Mouse (Mus musculus): Measurements from ENCODE around the gene Chd9. TPM values are rescaled to one million over a fixed set of nuclear protein-coding genes. Genes with fewer than 3 reads are reported as not detected.
"Not testable (repeated sequence)": the region's sequence is repeated elsewhere in the genome, so short reads cannot be mapped to it uniquely, and the experiment has no call there.

Chd9 gene
- polyA plus RNA-seq, 1 experiment: not detected

DNA sequence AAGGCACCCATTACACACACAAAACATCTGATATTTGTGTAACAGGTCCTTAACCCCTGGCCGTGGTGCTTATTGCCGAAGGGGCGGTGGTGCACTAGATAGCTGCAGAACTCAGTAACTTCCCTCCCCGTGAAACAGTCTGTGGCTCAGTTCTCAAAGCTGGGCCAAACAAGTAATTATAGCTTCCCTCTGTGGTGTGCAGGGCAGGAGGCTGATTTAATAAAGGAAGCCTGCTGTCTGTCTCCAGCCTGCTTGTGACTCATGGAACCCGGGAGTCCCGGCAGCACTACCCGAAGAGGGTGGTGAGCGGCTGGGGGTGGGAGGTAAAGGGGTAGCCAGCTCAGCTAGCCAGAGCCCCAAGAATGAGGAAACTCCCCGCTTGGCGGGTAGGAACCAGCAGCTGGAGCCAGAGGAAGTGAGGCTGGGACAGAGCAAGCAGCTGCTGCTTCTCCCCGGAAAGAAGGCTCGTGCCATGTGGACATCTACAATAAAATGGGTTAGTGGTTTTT is 48.1 kb downstream of the Chd9 start:
- 3% methylated on average over 12 of the region's 12 CpGs for WGBS
- peak overlapping the region; percentile 70 for H3K27ac ChIP-seq (ENCODE audit: insufficient read depth, low read depth, low read length)
- no peak for TF ChIP-seq CTCF (IDR thresholded peaks at IDR 0.05; ENCODE audit: insufficient read depth, low read depth, low read length)
- TF ChIP-seq POLR2A (IDR thresholded peaks at IDR 0.05; ENCODE audit: insufficient read depth, low read depth, low read length): no peak
- peaks cover 21% of the 10 kb centered on the region for H3K4me1 ChIP-seq (ENCODE audit: control insufficient read depth, insufficient read depth, low read length)
- peak overlapping the region; percentile 49 for H3K4me3 ChIP-seq (ENCODE audit: insufficient read depth, low read depth, low read length)

DNA sequence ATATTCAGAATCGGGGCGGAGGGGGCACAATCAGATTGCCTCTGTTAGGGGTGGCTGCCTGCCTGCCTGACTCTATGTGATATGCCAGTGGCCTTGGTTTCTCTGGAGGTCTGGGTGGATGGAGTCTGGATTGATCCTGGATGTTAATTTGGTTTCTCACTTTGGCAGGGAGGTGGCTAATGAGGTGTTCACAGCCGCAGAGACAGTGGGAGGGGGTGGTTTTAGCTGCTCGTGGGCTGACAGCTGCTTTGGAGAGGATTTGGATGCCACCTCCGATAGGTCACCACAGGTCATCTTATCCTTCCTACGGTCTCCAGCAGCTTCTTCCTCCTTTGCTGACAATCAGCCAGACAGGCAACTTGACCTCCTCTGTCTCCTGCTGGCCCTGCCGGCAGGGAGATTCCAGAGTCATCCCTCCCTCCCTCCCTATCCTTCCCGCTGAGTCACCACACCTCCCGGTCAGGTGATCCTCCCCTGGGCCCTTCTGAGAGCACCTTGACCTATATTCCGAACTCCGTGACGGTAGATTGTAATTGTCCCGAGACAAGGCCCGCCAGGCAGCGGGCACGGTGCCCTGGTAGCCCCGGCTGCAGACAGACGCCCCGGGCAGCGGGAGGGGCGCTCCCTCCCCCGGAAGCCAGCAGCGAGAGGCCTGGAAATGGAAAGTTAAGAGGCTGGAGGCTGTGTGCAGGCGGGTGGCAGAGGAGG is 48.7 kb downstream of the Chd9 start:
- TF ChIP-seq POLR2A (IDR thresholded peaks at IDR 0.05; ENCODE audit: insufficient read depth, low read depth, low read length) (no peak; the same call in 1 of the 2 replicates), CTCF (IDR thresholded peaks at IDR 0.05; ENCODE audit: insufficient read depth, low read depth, low read length) (no peak)
- Histone ChIP-seq H3K27ac (ENCODE audit: insufficient read depth, low read depth, low read length) (peak overlapping the region; percentile 70), H3K4me1 (ENCODE audit: control insufficient read depth, insufficient read depth, low read length) (peaks cover 17% of the 10 kb centered on the region), H3K4me3 (ENCODE audit: insufficient read depth, low read depth, low read length) (peak overlapping the region; percentile 49)
- under 1% methylated on average over 24 of the region's 24 CpGs for WGBS

DNA sequence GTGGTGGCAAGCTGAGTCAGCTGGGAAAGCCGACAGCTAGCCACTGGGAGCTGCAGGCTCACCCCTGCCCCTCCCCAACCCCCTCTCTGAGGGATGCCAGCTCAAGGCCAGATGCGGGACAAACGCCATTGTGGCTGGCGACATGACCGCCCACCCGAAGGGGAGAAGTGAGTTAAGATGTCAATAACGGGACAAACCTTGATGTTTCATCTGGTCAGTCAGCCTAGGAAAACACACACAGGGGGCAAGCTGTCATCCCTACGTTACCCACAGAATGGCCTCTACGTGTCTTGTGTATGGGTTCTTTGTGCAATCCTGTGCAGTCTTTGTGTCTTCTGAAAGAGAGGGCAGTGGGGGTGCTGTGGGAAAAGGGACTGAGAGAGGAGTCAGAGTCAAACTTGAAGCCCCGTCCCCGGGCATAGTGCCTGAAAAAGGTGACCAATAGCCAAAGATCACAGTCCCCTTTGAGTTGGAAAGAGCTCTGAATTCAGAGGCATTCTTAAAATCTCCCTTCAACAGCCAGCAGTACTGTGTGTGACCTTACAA is 49.4 kb downstream of the Chd9 start:
- Histone ChIP-seq H3K4me3 (ENCODE audit: insufficient read depth, low read depth, low read length) (peak overlapping the region; percentile 49), H3K27ac (ENCODE audit: insufficient read depth, low read depth, low read length) (peak overlapping the region; percentile 58), H3K4me1 (ENCODE audit: control insufficient read depth, insufficient read depth, low read length) (peaks cover 17% of the 10 kb centered on the region)
- 7% methylated on average over 11 of the region's 11 CpGs for WGBS
- no peak for TF ChIP-seq CTCF (IDR thresholded peaks at IDR 0.05; ENCODE audit: insufficient read depth, low read depth, low read length)
- TF ChIP-seq POLR2A (IDR thresholded peaks at IDR 0.05; ENCODE audit: insufficient read depth, low read depth, low read length): 0 out of 2 replicates have a peak, but pooled peaks have one; percentile 10

DNA sequence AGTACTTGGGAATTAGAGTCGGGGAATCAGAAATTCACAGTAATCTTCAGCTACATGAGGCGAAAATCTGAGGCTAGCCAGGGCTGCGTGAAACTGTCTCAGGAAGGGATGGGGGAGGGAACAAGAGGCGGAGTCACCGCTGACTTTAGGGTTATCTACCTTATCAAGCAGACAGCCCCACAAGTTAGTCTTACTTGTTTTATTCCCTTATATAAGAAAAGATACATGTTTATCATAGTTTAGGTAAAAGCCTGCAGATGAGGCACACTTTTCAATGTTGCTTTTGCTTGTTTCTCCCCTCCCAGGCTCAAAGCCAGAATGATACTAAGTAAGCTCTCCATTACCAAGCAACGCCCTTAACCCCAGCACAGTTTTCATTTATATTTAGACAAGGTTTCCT is 50.4 kb downstream of the Chd9 start:
- TF ChIP-seq CTCF (IDR thresholded peaks at IDR 0.05; ENCODE audit: insufficient read depth, low read depth, low read length) (no peak), POLR2A (IDR thresholded peaks at IDR 0.05; ENCODE audit: insufficient read depth, low read depth, low read length) (no peak)
- Histone ChIP-seq H3K4me3 (ENCODE audit: insufficient read depth, low read depth, low read length) (no peak overlapping the region), H3K4me1 (ENCODE audit: control insufficient read depth, insufficient read depth, low read length) (peaks cover 17% of the 10 kb centered on the region), H3K27ac (ENCODE audit: insufficient read depth, low read depth, low read length) (no peak overlapping the region)
- 82% methylated on average over 6 of the region's 6 CpGs for WGBS

DNA sequence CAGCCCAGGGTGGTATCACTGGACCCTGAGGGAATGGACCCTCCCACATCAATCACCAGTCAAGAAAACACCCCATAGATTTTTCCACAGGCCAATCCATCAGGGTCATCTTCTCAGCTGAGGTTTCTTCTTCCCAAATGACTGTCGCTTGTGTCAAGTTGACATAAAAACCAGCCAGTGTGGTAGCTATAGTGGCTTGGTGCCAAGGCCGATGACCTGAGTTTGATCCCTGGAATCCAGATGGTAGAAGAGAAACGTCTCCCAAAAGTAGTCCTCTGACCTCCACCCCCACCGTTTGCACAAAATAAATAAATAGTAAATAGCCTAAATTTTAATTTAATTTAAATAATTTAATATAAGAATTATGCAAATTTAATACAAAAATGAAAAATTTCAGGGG is 51.9 kb downstream of the Chd9 start:
- no peak for TF ChIP-seq POLR2A (IDR thresholded peaks at IDR 0.05; ENCODE audit: insufficient read depth, low read depth, low read length)
- no peak for TF ChIP-seq CTCF (IDR thresholded peaks at IDR 0.05; ENCODE audit: insufficient read depth, low read depth, low read length)
- 85% methylated on average over 4 of the region's 4 CpGs for WGBS
- H3K4me3 ChIP-seq (ENCODE audit: insufficient read depth, low read depth, low read length): no peak overlapping the region
- H3K27ac ChIP-seq (ENCODE audit: insufficient read depth, low read depth, low read length): no peak overlapping the region
- H3K4me1 ChIP-seq (ENCODE audit: control insufficient read depth, insufficient read depth, low read length): peaks cover 17% of the 10 kb centered on the region

DNA sequence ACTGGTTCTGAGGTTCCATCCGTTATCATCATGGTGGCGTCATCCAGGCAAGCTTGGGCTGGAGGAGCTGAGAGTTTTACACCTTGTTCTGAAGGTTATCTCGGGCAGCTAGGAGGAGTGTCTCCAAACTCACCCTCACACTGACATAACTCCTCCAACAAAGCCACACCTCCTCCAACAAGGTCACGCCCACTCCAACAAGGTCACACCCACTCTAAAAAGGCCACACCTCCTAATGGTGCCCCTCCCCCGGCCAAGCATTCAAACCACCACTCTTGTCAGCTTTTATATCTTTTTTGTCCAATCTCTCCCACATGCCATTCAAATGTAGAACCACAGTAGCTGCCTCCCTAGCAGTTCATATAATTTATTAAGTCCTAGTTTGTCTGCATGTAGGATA is 53.0 kb downstream of the Chd9 start:
- Histone ChIP-seq H3K4me3 (ENCODE audit: insufficient read depth, low read depth, low read length) (no peak overlapping the region), H3K27ac (ENCODE audit: insufficient read depth, low read depth, low read length) (no peak overlapping the region), H3K4me1 (ENCODE audit: control insufficient read depth, insufficient read depth, low read length) (peaks cover 15% of the 10 kb centered on the region)
- WGBS: 94% methylated on average over 5 of the region's 5 CpGs
- TF ChIP-seq CTCF (IDR thresholded peaks at IDR 0.05; ENCODE audit: insufficient read depth, low read depth, low read length): no peak

DNA sequence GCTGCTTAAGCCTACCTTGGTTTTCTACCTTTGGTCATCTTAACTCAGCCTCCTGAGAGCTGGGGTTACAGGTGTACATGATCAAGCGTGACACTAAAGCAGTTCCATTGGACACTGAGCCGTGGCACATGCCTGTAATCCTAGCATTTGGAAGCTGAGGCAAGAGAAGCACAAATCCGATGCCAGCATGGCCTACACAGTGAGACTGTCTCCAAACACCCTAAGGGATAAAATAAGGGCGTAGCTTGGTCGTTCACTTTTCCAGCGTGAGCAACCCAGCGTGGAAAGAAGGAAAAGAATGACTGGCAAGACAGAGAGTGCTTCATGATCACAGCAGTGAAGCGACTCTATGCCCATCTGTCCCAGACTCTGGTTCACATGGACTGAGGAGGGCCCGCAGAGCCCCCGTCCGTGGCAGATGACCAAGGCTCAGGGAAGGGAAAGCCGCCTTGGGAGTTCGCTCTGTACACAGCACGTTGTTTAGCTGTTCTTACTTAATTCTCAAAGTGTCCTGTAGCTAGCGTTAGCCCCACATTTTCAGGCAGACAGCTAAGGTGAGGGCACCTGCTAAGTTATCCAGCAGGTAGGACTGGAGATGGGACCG is 54.0 kb downstream of the Chd9 start:
- Histone ChIP-seq H3K4me3 (ENCODE audit: insufficient read depth, low read depth, low read length) (no peak overlapping the region), H3K27ac (ENCODE audit: insufficient read depth, low read depth, low read length) (no peak overlapping the region), H3K4me1 (ENCODE audit: control insufficient read depth, insufficient read depth, low read length) (peaks cover 6% of the 10 kb centered on the region; the same call in 1 of the 2 replicates)
- TF ChIP-seq POLR2A (IDR thresholded peaks at IDR 0.05; ENCODE audit: insufficient read depth, low read depth, low read length): no peak
- WGBS: 95% methylated on average over 16 of the region's 16 CpGs

DNA sequence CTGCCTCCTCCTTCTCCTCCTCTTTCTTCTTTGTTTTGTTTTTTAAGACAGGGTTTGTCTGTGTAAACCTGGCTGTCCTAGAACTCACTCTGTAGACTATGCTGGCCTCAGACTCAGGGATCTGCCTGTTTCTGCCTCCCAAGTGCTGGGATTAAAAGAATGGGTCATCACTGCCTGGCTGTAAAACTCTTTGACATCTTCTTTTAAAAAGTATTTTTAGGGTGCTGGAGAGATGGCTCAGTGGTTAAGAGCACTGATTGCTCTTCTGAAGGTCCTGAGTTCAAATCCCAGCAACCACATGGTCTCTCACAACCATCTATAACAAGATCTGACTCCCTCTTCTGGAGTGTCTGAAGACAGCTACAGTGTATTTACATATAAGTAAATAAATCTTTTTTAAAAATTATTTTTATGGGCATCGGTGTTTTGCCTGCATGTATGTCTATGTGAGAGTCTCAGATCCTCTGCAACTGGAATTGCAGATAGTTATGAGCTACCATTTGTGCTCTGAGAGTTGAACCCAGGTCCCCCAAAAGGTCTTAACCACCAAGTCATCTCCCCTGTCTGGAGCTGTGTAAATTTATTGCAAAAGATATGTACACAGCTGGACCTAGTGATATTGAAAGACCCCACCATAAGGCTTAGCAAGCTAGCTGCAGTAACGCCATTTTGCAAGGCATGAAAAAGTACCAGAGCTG is 57.7 kb downstream of the Chd9 start:
- H3K4me3 ChIP-seq (ENCODE audit: insufficient read depth, low read depth, low read length): no peak overlapping the region
- 66% methylated on average over 2 of the region's 2 CpGs for WGBS
- no peaks in the 10 kb centered on the region for H3K4me1 ChIP-seq (ENCODE audit: control insufficient read depth, insufficient read depth, low read length)
- no peak for TF ChIP-seq POLR2A (IDR thresholded peaks at IDR 0.05; ENCODE audit: insufficient read depth, low read depth, low read length)
- no peak for TF ChIP-seq CTCF (IDR thresholded peaks at IDR 0.05; ENCODE audit: insufficient read depth, low read depth, low read length)
- no peak overlapping the region; the same call in 1 of the 2 replicates for H3K27ac ChIP-seq (ENCODE audit: insufficient read depth, low read depth, low read length)

DNA sequence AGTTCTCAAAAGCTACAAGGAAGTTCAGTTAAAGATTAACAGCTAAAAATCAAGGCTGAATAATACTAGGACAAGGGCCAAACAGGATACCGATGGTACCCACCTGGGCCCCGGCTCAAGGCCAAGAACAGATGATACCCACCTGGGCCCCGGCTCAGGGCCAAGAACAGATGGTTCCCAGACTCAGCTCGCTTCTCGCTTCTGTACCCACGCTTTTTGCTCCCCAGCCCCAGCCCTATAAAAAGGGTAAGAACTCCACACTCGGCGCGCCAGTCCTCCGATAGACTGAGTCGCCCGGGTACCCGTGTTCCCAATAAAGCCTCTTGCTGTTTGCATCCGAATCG is 58.2 kb downstream of the Chd9 start:
- not testable (repeated sequence) for H3K4me1 ChIP-seq (ENCODE audit: control insufficient read depth, insufficient read depth, low read length); H3K4me3 ChIP-seq (ENCODE audit: insufficient read depth, low read depth, low read length); H3K27ac ChIP-seq (ENCODE audit: insufficient read depth, low read depth, low read length)
- no CpG with 5 or more reads among the region's 15 CpGs for WGBS

DNA sequence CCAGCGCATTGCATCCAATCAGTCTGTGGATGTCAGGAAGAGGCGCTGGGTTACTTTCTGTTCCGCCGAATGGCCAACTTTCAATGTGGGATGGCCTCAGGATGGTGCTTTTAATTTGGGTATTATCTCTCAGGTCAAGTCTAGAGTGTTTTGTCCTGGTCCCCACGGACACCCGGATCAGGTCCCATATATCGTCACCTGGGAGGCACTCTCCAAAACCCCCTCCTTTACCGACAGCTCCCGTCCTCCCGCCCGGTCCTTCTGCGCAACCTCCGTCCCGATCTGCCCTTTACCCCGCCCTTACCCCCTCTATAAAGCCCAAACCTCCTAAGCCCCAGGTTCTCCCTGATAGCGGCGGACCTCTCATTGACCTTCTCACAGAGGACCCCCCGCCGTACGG is 59.2 kb downstream of the Chd9 start:
- H3K27ac ChIP-seq (ENCODE audit: insufficient read depth, low read depth, low read length); H3K4me1 ChIP-seq (ENCODE audit: control insufficient read depth, insufficient read depth, low read length): not testable (repeated sequence)
- H3K4me3 ChIP-seq (ENCODE audit: insufficient read depth, low read depth, low read length): peak overlapping the region; percentile 46
- no CpG with 5 or more reads among the region's 20 CpGs for WGBS

Data from olfactory bulb, adult 2 months (tissue).